In the genomic region with DNA sequence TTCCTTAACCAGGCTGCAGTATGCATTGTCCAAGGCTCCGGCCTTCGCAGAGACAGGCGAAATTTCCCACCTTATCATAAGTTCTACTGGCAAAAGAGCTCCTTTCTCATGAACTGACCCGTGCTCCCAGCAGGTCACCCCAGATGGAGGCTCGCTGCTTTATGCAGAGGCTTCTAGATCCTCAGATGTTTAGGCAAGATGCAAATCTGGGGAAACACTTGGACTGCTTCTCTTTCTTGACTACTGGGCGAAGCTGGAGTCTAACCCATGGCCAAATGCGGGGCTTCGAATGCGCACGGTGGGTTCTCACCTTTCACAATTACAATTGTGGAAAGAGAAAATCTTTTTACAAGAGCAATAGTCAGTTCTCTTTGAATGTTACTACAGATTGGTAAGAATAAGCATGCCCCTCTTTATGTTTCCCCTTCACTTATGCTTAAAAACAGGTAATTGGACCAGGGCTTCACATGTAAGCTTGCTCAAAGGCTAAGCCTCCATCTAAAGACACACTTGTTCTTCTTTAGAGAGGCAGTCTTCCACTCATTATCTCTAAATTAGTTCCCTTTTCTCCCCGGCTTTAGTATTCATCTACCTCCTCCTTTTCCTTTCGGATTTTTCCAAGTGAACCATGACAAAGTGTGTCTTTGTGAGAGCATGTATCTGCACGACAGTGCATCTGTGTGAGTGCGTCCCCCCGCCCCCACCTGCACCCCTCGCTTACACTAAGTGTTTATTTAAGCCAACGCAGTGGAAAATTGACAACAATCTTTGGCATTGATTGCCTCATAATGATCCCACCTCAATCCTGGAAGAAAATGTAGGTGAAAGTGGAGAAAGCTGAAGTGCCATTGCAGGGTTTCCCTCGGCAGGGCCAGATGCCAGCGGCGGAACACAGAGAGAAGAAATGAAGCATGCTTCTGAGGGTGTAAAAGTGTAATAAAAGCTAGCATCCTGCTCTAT, we compare ENCODE assay signal across 15 mouse cellular contexts. TPM values are rescaled to one million over a fixed set of nuclear protein-coding genes. Genes with fewer than 3 reads are reported as not detected.
DNase-seq lines count a peak whose midpoint lies in the region; ATAC-seq lines count a peak whose summit lies in the region.
"Had no signal": no experiment of that assay in that cellular context is flagged by ENCODE, and none has a peak within 500 bp of the region (broad histone marks: within the 10 kb centered on the region; RNA-seq: fewer than 3 reads in every experiment).

No protein-coding gene starts in this region.

- no peak overlapping the region for H3K9ac ChIP-seq in neural tube, embryonic 11.5 days (ENCODE audit: low read length)
- peak overlapping the region; percentile 32; the same call in 1 of the 2 replicates for H3K9ac ChIP-seq in forebrain, embryonic 14.5 days (ENCODE audit: low read length)
- H3K9ac ChIP-seq in midbrain, embryonic 12.5 days (replicated peaks): no peak overlapping the region
- H3K9ac ChIP-seq: heart, embryonic 13.5 days; liver, embryonic 14.5 days had no signal

- H3K27me3 ChIP-seq in neural tube, embryonic 11.5 days (ENCODE audit: control insufficient read depth, insufficient read depth, low read length): no peaks in the 10 kb centered on the region
- H3K27me3 ChIP-seq in forebrain, embryonic 14.5 days (replicated peaks; ENCODE audit: control insufficient read depth, insufficient read depth, low read length): no peaks in the 10 kb centered on the region
- peaks cover 9% of the 10 kb centered on the region for H3K27me3 ChIP-seq in midbrain, embryonic 12.5 days
- H3K27me3 ChIP-seq: CH12.LX; heart, embryonic 13.5 days had no signal

- no peaks in the 10 kb centered on the region for H3K36me3 ChIP-seq in neural tube, embryonic 11.5 days (ENCODE audit: control insufficient read depth, insufficient read depth, low read length)
- no peaks in the 10 kb centered on the region for H3K36me3 ChIP-seq in forebrain, embryonic 14.5 days (ENCODE audit: control insufficient read depth, insufficient read depth, low read length)
- no peaks in the 10 kb centered on the region for H3K36me3 ChIP-seq in midbrain, embryonic 12.5 days
- H3K36me3 ChIP-seq: heart, embryonic 13.5 days; limb, embryonic 10.5 days had no signal

- peak; percentile 24 for DNase-seq in neural tube, embryonic 11.5 days (ENCODE audit: low spot score)
- DNase-seq in neural tube, embryonic 10.5 days (ENCODE audit: extremely low spot score, low spot score): no peak
- peak; percentile 70 for DNase-seq in forebrain, embryonic 14.5 days (ENCODE audit: low spot score)
- DNase-seq in retina, postnatal 1 day: peak; percentile 70
- DNase-seq in spleen, postnatal 14 days (ENCODE audit: low spot score in 2 of 2): no peak
- DNase-seq in frontal cortex, postnatal 10 days (ENCODE audit: low spot score in 2 of 2): no peak
- DNase-seq: adrenal gland, adult 8-10 months; gastrocnemius, postnatal 36 days; lung, postnatal 14 days; thymus, postnatal 36 days had no signal

- peak; percentile 58 for ATAC-seq in neural tube, embryonic 11.5 days (ENCODE audit: insufficient read depth, low FRiP score, low TSS enrichment)
- ATAC-seq in forebrain, embryonic 14.5 days: peak; percentile 89
- peak; percentile 72; the same call in 1 of the 2 replicates for ATAC-seq in midbrain, embryonic 12.5 days (ENCODE audit: low FRiP score, low read depth)

- H3K9me3 ChIP-seq in neural tube, embryonic 11.5 days (ENCODE audit: control insufficient read depth, low read length): no peaks in the 10 kb centered on the region
- H3K9me3 ChIP-seq in forebrain, embryonic 14.5 days (replicated peaks; ENCODE audit: control insufficient read depth, low read length): no peaks in the 10 kb centered on the region
- no peaks in the 10 kb centered on the region for H3K9me3 ChIP-seq in midbrain, embryonic 12.5 days
- H3K9me3 ChIP-seq: heart, embryonic 13.5 days; limb, embryonic 10.5 days had no signal

- H3K4me2 ChIP-seq in neural tube, embryonic 11.5 days (ENCODE audit: low read depth): no peak overlapping the region
- H3K4me2 ChIP-seq in forebrain, embryonic 14.5 days (ENCODE audit: low read length): peak overlapping the region; percentile 43
- H3K4me2 ChIP-seq in midbrain, embryonic 12.5 days (replicated peaks): peak overlapping the region; percentile 27
- H3K4me2 ChIP-seq: heart, embryonic 13.5 days had no signal

- no peak overlapping the region for H3K27ac ChIP-seq in neural tube, embryonic 11.5 days (ENCODE audit: low read depth, low read length)
- peak overlapping the region; percentile 33; the same call in 1 of the 2 replicates for H3K27ac ChIP-seq in forebrain, embryonic 14.5 days (ENCODE audit: low read depth, low read length)
- no peak overlapping the region for H3K27ac ChIP-seq in midbrain, embryonic 12.5 days (replicated peaks)
- H3K27ac ChIP-seq: heart, embryonic 13.5 days; limb, embryonic 10.5 days; liver, embryonic 14.5 days had no signal

- no peaks in the 10 kb centered on the region for H3K4me1 ChIP-seq in neural tube, embryonic 11.5 days (ENCODE audit: control insufficient read depth, insufficient read depth, low read length)
- H3K4me1 ChIP-seq in forebrain, embryonic 14.5 days (ENCODE audit: control insufficient read depth, insufficient read depth, low read length): peaks cover 6% of the 10 kb centered on the region; the same call in 1 of the 2 replicates
- H3K4me1 ChIP-seq in midbrain, embryonic 12.5 days: peaks cover 11% of the 10 kb centered on the region
- H3K4me1 ChIP-seq: heart, embryonic 13.5 days; limb, embryonic 10.5 days had no signal

- H3K4me3 ChIP-seq in neural tube, embryonic 11.5 days (ENCODE audit: low read depth, low read length): no peak overlapping the region
- H3K4me3 ChIP-seq in forebrain, embryonic 14.5 days (ENCODE audit: low read depth, low read length): no peak overlapping the region
- peak overlapping the region; percentile 2; the same call in 1 of the 2 replicates for H3K4me3 ChIP-seq in midbrain, embryonic 12.5 days
- H3K4me3 ChIP-seq: heart, embryonic 13.5 days; limb, embryonic 10.5 days had no signal

- WGBS in neural tube, embryonic 11.5 days: 67% methylated on average over 20 of the region's 20 CpGs
- 10% methylated on average over 20 of the region's 20 CpGs for WGBS in forebrain, embryonic 14.5 days
- WGBS in midbrain, embryonic 12.5 days: 36% methylated on average over 20 of the region's 20 CpGs

RNA-seq across cellular contexts. Expression of a gene that starts 28.6 kb away (rescaled TPM):
- polyA plus RNA-seq in neural tube, embryonic 11.5 days (2014; fragmentation: Nextera tagmentation; extraction: Ambion mirVana): 0.34 and 0.37 TPM in 2 replicates
- polyA plus RNA-seq in forebrain, embryonic 14.5 days (2014; fragmentation: Nextera tagmentation; extraction: Ambion mirVana): 0.77 and 0.79 TPM in 2 replicates
- 1.3 and 2.1 TPM in 2 replicates for polyA plus RNA-seq in midbrain, embryonic 12.5 days (2016; fragmentation: Nextera tagmentation; extraction: Ambion mirVana)
- polyA plus RNA-seq: liver, embryonic 14.5 days had no signal

Comparison
In these comparisons a context has a peak if more than half of its experiments do, and no peak if none do; other contexts are left out.
1. DNase-seq: peak in neural tube, embryonic 11.5 days (single experiment), forebrain, embryonic 14.5 days (single experiment) and retina, postnatal 1 day (single experiment); none in neural tube, embryonic 10.5 days (single experiment), spleen, postnatal 14 days (0 of 2) and frontal cortex, postnatal 10 days (0 of 2).
2. Peak in every context shown above with its lines, with median percentiles within 50 percentile points of each other: ATAC-seq.